Mouse (Mus musculus): Measurements from ENCODE around the gene Serpinf2.
"Not testable (repeated sequence)": the region's sequence is repeated elsewhere in the genome, so short reads cannot be mapped to it uniquely, and the experiment has no call there.

The Serpinf2 gene

GRCm38 (mm10) chr11:75459141-75459711, 19.8 kb upstream of the Serpinf2 start:
- peak; percentile 42 for DNase-seq

- DNase-seq: peak; percentile 51
Observed at GRCm38 (mm10) chr11:75458628-75459041, 19.2 kb upstream of the Serpinf2 start.

GRCm38 (mm10) chr11:75458169-75458568, 18.8 kb upstream of the Serpinf2 start:
- DNase-seq: no peak

DNA sequence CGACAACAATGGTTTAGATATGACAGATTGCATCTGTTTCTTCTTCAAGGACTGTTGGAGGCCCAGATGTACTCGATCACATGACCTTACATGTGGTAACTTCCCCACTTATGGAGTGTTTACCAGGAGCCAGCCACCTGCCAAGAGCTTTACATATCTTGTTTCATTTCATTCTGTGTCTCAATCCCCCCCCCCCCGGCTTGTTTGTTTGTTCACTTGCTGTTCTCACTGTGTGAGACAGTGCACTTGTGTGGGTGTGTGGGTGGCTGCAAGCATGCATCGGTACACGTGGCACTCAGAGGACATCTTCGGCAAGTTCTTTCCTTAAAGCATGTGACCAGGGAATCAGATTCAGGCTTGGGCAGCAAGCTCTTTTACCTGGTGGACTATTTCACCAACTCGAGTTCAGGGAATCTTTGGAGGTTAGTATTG, 17.1 kb upstream of the Serpinf2 start:
- DNase-seq: no peak

- not testable (repeated sequence) for DNase-seq
Observed at GRCm38 (mm10) chr11:75455971-75456370, 16.6 kb upstream of the Serpinf2 start.

GRCm38 (mm10) chr11:75455041-75455736, 15.8 kb upstream of the Serpinf2 start:
- DNase-seq: no peak

GRCm38 (mm10) chr11:75453991-75454930, 14.9 kb upstream of the Serpinf2 start, which contains the start of gene Wdr81:
Gene Wdr81, minus strand, starts transcription at chr11:75454717.
- peak; percentile 82 for DNase-seq

GRCm38 (mm10) chr11:75452812-75453557, 13.6 kb upstream of the Serpinf2 start:
- no peak for DNase-seq

DNA sequence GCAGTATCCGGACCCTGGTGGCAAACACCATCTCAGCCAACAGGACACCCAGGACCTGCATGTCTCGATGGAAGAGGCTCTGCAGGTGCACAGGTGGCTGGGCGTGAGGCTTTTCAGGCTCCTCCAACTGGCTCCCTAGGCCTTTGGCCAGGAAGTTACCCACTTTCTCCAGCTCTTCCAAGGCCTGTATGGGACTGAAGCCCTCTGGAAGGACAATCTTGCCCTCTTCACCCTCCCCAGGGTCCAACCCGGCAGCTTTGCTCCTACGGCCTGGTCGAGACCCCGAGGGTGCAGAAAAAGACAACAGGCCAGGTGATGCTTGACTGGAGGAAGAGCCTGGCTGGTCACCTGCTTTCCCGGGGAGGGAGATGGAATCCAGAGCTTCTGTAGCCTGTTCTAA, 12.7 kb upstream of the Serpinf2 start:
- no peak for DNase-seq

GRCm38 (mm10) chr11:75450936-75451335, 11.5 kb upstream of the Serpinf2 start:
- no peak for DNase-seq

DNA sequence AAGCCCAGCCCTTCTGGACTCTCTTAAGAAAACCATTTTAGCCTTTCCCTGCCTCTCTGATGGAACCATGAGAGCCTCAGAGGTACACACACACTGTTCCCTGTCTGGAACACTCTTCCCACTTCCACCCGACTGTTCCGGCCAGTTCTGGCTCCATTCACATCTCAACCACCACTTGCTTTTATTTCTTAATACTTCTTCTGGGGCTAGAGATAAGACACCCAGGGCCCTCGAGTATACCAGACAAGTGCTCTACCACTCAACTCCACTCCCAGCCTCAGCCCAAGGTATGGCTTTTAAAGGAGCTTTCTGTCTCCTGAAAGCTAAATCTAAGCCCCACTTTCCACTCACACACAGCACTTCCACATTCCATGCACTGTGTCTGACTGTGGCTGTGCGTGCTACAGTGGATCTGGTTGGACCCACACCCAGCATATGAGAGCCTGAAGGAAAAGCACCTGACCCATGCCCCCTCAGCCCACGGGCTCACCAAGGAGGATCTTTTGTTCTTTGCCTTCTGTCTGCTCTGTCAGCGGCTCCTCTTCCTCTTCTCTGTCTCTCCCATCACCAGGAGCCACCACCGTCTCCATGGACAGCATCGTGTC, 11.0 kb upstream of the Serpinf2 start:
- DNase-seq: no peak

DNA sequence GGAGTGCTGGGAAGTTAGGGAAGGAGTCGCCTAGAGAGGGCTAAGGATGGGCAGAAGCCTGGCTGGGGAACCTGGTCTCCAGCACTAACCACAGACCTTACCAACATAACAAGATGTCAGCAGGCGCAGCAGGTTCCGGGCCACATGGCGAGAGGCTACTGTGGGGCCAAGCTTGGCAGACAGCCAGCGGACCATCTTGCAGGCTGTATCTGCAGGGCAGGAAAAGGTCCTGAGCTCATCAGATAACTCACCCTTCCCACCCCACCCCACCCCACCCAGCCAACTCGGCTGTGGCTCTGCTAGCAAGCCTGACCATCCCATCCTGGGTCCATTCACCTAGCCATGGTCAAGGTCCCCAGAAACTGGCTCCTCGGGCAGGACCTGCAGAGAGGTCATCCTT, 10.3 kb upstream of the Serpinf2 start:
- peak; percentile 68 for DNase-seq

GRCm38 (mm10) chr11:75448575-75448974, 9.2 kb upstream of the Serpinf2 start:
- no peak for DNase-seq

DNA sequence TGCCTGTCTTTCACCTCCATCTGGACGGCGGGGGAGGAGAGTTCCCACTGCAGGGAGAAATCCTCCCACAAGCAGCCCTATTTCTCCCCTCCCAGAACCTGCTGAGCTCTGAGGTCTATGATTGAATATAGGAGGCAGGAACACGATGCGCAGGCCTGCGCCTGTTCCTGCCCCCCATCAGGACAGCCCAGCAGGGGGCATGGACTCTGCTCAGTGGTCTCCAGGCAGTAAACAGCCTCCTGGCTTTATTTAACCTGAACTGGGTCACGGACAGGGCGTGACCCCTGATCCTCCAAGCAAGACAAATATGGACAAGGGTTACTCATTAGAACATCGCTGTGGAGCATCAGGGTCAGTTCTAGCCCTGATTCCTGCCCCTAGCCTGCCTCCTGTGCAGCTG, 4.3 kb upstream of the Serpinf2 start:
- DNase-seq: no peak

GRCm38 (mm10) chr11:75441601-75442000, 2.2 kb upstream of the Serpinf2 start:
- peak; percentile 39 for DNase-seq

- no peak for DNase-seq
Observed at GRCm38 (mm10) chr11:75441034-75441433, 1.6 kb upstream of the Serpinf2 start.

GRCm38 (mm10) chr11:75439951-75440350, 560 bp upstream of the Serpinf2 start:
- DNase-seq: no peak

DNA sequence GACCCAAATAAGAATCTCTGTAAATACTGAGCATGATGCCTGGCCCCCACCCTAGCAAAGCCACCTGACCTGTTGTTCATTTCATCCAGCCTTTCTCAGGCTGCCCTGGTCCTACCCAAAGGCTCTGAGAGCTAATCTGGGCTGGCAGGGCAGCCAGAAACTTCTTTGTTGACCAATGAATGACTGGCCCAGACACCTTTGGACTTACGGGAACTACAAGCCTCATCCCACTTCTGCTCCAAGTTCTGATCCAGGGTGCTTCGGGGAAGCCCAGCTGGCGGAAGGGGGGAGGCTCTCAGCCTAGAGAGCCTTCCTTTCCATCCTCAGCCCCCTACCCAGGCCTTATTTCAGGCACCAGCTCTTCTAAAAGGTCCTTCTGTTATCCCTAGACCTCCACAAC, 587 bp downstream of the Serpinf2 start:
- DNase-seq: no peak

DNA sequence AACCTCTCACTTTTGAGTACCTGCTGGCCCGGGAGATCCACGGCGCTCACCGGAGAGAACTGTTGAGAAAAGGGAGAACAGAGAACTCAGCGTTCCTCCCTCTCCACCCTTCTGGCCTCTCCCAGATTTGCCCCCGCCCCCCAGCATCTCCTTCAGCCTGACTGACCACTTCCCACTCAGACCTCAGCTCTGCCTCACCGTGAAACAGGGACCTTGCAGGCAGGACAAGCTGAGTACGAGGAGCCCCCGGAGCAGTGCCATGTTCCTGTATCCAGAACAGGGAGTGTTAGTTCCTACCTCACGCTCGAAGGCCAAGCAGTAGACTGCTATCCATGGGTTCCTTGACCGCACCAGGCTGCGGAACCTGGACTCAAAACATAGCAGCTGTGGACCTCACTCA, 1.2 kb downstream of the Serpinf2 start:
- no peak for DNase-seq

GRCm38 (mm10) chr11:75434138-75434537, 5.3 kb downstream of the Serpinf2 start:
- DNase-seq: no peak

GRCm38 (mm10) chr11:75431307-75431706, 8.1 kb downstream of the Serpinf2 start:
- peak; percentile 76 for DNase-seq

GRCm38 (mm10) chr11:75429019-75429705, 10.2 kb downstream of the Serpinf2 start:
- no peak for DNase-seq
